Mouse (Mus musculus) limb, embryonic 10.5 days (tissue): Measurements from ENCODE around the gene Gemin2. TPM values are rescaled to one million over a fixed set of nuclear protein-coding genes. Genes with fewer than 3 reads are reported as not detected.
A peak's percentile ranks its signal among the peaks of the same experiment; 100 is the strongest.
"Not testable (repeated sequence)": the region's sequence is repeated elsewhere in the genome, so short reads cannot be mapped to it uniquely, and the experiment has no call there.

ENCODE experiments used
- DNase-seq: peaks from one replicate; pipeline ENCODE4 v3.0.0-alpha.2; 2017; ENCODE audit warnings: low spot score
- H3K27ac ChIP-seq: fragments of 300-500 bp; sonication (generic); 2 replicates; pipeline ENCODE4 v1.5.1; 2016; ENCODE audit warnings: mild to moderate bottlenecking
- H3K27me3 ChIP-seq: fragments of 300-500 bp; sonication (generic); 2 replicates; pipeline ENCODE4 v1.6.1; 2016; ENCODE audit warnings: low read depth, mild to moderate bottlenecking; ENCODE audit not compliant: poor library complexity, severe bottlenecking
- H3K36me3 ChIP-seq: fragments of 300-500 bp; sonication (generic); 2 replicates; pipeline ENCODE4 v1.6.1; 2016; ENCODE audit warnings: mild to moderate bottlenecking, moderate library complexity
- H3K4me1 ChIP-seq: fragments of 300-500 bp; sonication (generic); 2 replicates; pipeline ENCODE4 v1.6.1; 2016
- H3K4me3 ChIP-seq: fragments of 300-500 bp; sonication (generic); 2 replicates; pipeline ENCODE4 v1.5.1; 2016; ENCODE audit warnings: mild to moderate bottlenecking, moderate library complexity
- H3K9me3 ChIP-seq: fragments of 300-500 bp; sonication (generic); replicated peaks from 2 replicates; pipeline ENCODE4 v1.6.1; 2016; ENCODE audit warnings: mild to moderate bottlenecking
- WGBS: fragments of 180-500 bp; shearing (Covaris S2); methylation state at CpG from one replicate; pipeline ENCODE4 v1.1.7; 2016; 5-methylcytosine and 5-hydroxymethylcytosine counted together
- polyA plus RNA-seq: library from polyadenylated mRNA; unstranded; fragments of >200 nt; fragmentation: Nextera tagmentation; extraction: Ambion mirVana; gene quantifications from 2 replicates; pipeline ENCODE4 v1.2.1, GENCODE M21; 2016

The Gemin2 gene
- polyA plus RNA-seq, 1 experiment from 2014 or later, result 56.6 TPM

DNA sequence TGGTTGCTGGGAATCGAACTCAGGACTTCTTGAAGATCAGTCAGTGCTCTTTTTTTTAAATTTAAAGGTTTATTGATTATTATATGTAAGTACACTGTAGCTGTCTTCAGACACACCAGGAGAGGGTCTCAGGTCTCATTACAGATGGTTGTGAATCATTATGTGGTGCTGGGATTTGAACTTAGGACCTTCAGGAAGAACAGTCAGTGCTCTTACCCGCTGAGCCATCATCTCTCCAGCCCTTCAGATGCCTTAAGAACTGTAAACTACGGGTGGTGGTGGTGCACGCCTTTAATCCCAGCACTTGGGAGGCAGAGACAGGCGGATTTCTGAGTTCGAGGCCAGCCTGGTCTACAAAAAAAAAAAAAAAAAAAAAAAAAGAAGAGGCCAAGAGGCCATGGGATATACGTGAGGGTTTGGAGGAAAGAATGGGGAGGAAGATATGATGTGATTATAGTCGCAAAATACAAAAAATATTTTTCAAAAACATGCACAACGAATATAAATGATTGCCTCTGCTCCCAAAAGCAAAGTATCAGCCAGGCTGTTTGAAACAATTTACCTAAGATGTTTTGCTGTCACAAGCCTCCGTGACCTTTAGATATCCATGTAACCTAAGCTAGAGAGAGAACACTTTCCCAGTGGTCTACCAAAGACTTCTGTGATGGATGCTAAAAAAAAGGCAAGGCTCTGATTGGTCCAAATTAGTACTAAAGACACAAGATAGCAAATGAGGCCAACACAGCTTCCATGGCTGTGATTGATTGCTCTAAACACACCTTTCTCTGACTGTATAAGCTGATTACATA, 26.2 kb downstream of the Gemin2 start:
- WGBS, result 66% methylated on average over 10 of the region's 10 CpGs
- Histone ChIP-seq H3K36me3 (peaks cover 25% of the 10 kb centered on the region), H3K9me3 (no peaks in the 10 kb centered on the region), H3K4me3 (peak overlapping the region; percentile 38; the same call in 1 of the 2 replicates), H3K27ac (peak overlapping the region; percentile 96), H3K4me1 (peaks cover 4% of the 10 kb centered on the region; the same call in 1 of the 2 replicates), H3K27me3 (no peaks in the 10 kb centered on the region)
- DNase-seq, result no peak

DNA sequence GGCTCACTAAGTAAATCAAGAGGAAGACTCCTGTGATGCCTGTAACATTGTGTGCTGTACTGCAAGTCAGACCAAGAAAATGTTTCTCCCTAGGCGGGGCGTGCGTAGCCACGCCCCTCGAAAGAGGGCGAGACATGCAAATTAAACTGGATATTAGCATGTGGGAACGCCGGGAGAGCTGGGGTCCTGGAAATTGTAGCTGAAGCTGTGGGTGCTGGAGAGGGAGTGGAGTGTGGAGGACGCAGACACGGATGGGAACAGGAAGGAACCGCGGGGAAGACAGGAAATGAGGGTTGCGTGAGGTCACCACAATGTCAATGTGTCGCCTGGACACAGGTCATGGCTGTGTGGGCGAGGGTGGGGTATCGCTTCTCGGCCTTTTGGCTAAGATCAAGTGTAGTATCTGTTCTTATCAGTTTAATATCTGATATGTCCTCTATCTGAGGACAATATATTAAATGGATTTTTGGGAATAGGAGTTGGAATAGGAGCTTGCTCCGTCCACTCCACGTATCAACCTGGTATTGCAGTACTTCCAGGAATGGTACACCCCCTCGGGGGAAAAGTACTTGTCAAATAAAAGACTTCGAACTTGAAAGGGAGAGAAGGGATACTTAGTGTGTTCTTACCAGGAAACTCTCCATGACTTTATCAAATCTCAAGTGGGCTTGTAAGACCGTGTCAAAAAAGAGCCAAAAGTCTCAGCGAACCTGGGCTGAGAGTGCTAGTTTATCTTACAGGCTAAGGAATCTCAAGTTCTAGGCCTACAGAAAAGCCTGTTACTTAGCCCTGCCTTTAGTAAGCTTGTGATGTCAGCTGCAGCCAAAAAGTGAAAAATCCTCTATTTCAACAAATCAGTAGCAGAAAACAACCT, 27.0 kb downstream of the Gemin2 start:
- Histone ChIP-seq H3K4me1 (peaks cover 4% of the 10 kb centered on the region; the same call in 1 of the 2 replicates), H3K4me3 (peak overlapping the region; percentile 38), H3K9me3 (no peaks in the 10 kb centered on the region), H3K36me3 (peaks cover 34% of the 10 kb centered on the region), H3K27me3 (no peaks in the 10 kb centered on the region), H3K27ac (peak overlapping the region; percentile 96)
- peak; percentile 76 for DNase-seq
- 2% methylated on average over 23 of the region's 23 CpGs for WGBS

DNA sequence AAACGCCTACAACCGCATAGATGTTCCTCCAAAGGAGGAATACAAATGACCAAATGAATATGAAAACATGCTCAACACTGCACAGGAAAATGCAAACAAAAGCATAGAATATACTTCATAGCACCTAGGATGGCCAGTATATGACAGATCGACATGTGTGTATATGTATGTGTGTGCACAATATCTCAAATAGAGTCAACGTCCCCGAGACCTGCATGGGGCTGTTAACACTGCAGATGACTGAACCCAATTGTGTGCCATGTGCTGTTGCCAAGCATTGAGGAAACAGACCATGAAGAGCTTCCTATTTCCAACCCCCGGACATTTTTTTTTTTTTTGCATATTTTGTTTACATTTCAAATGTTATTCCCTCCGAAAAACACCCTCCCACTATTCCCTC, 27.7 kb downstream of the Gemin2 start:
- Histone ChIP-seq H3K27me3 (no peaks in the 10 kb centered on the region), H3K4me3 (no peak overlapping the region), H3K9me3 (no peaks in the 10 kb centered on the region), H3K4me1 (peaks cover 4% of the 10 kb centered on the region; the same call in 1 of the 2 replicates), H3K27ac (no peak overlapping the region), H3K36me3 (peaks cover 40% of the 10 kb centered on the region)
- 30% methylated on average over 7 of the region's 7 CpGs for WGBS
- DNase-seq, result no peak

DNA sequence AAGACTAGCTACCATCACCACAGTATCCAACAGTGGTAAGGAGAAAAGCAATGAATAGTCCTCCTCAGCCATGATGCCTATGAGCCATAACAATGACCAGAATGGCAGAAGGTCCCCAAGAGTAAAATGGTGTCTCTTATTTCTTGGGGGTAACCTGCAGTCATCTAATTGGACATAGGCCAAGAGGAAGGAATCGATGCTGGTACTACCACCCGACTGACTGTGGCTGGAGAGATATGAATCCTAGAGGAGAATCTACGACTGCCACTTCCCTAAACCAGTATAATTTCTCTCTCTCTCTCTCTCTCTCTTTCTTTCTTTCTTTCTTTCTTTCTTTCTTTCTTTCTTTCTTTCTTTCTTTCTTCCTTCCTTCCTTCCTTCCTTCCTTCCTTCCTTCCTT, 39.3 kb downstream of the Gemin2 start:
- Histone ChIP-seq H3K27ac (no peak overlapping the region), H3K4me1 (no peaks in the 10 kb centered on the region), H3K4me3 (no peak overlapping the region), H3K9me3 (no peaks in the 10 kb centered on the region), H3K36me3 (peaks cover 79% of the 10 kb centered on the region), H3K27me3 (no peaks in the 10 kb centered on the region)
- WGBS, result 93% methylated on average over 3 of the region's 3 CpGs
- no peak for DNase-seq

DNA sequence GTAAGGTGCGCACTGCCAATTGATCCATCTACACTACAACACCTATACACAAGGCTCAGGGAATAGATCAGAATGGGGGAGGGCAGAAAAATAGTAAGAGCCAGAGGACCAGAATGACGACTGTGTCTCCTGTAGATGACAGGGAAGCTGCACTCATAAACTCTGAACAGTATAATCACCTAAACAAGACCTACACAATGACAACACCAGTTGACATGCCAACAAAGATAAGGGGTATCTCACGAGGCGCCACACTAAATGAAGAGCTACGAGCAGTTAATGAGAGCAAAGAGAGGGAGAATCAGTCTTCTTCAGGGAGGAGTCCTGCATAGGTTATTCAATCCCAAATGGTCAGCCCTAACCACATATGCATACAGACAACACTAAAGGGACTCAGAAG, 40.0 kb downstream of the Gemin2 start:
- H3K4me3 ChIP-seq, result no peak overlapping the region
- DNase-seq, result no peak
- no peak overlapping the region for H3K27ac ChIP-seq
- peaks cover 79% of the 10 kb centered on the region for H3K36me3 ChIP-seq
- H3K27me3 ChIP-seq, result no peaks in the 10 kb centered on the region
- H3K4me1 ChIP-seq, result no peaks in the 10 kb centered on the region
- 90% methylated on average over 5 of the region's 5 CpGs for WGBS
- H3K9me3 ChIP-seq, result no peaks in the 10 kb centered on the region

DNA sequence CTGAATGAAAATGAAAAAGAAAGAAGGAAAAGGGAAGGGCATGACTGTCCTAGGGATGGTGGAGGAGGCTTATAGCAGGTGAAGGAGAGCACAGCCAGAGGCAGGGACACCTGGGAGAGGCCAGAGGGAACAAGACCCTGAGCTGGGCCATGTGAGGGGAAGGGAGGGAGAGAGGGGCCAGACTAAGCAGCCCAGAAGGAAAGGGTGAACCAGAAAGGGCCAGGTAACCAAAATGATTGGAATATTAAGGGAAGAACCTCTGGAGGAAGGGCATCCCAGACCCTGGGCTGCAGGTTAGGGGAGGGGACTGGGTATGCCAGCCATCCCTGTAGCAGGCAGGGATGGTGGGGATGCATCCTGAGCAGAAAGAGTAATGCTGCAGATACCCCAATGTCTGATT, 40.8 kb downstream of the Gemin2 start:
- no peaks in the 10 kb centered on the region for H3K27me3 ChIP-seq
- H3K27ac ChIP-seq, result no peak overlapping the region
- peaks cover 79% of the 10 kb centered on the region for H3K36me3 ChIP-seq
- no peak for DNase-seq
- no peak overlapping the region for H3K4me3 ChIP-seq
- no peaks in the 10 kb centered on the region for H3K4me1 ChIP-seq
- no peaks in the 10 kb centered on the region for H3K9me3 ChIP-seq

DNA sequence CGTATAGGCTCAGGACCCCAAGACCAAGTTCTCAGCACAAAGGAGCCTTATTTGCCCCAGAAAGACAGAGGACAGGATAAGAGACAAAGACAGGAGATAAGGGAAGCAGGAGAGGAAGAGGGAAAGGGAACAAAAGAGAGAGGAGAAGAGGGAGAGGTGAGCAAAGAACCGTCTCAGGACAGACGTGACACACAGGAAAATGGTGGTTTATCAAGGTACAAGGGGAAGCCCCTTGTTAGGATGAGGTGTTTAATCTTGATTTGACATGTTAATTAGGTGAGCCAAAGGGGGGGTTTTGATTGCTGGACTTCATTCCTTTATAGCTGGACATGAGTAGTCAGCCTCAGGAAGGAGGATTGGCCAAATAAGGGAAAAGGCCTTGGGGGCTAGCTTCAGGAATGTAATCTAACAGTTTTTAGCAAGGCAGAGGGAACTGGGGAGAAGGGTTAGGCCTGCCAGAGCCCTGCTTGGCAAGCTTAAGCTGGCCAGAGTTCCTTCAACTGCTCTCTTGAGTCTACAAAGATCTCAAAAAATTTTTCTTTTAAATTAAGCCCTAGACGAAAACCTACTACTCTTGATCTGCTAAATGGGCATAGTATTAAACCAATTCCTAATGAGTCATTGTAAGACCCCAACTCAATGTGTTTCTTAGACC, 42.1 kb downstream of the Gemin2 start:
- peaks cover 10% of the 10 kb centered on the region for H3K4me1 ChIP-seq
- H3K9me3 ChIP-seq, result no peaks in the 10 kb centered on the region
- no peak for DNase-seq
- no peaks in the 10 kb centered on the region for H3K27me3 ChIP-seq
- no peak overlapping the region for H3K27ac ChIP-seq
- no peak overlapping the region for H3K4me3 ChIP-seq
- 85% methylated on average over 4 of the region's 4 CpGs for WGBS
- H3K36me3 ChIP-seq, result peaks cover 72% of the 10 kb centered on the region

DNA sequence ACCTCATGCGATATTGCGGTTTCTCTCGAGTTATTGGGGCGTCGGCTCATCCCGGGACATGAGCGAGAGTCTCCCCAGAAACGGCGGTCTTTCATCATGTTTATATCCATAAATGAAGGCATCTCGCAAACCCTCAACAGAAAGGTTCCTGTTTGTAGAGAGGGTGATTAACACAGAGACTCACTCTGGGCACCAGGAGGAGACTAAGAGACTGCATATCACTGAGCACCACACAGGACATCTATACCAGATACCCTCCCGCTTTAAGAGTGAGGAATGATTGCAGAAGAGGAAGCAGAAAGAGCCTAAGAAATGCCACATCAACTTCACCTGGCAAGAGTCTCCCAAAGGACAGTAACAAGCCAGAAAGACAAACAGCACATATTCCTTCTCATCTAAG, 43.0 kb downstream of the Gemin2 start:
- H3K4me3 ChIP-seq, result no peak overlapping the region
- H3K9me3 ChIP-seq, result no peaks in the 10 kb centered on the region
- DNase-seq, result no peak
- WGBS, result 98% methylated on average over 11 of the region's 11 CpGs
- peaks cover 70% of the 10 kb centered on the region for H3K36me3 ChIP-seq
- peaks cover 13% of the 10 kb centered on the region for H3K4me1 ChIP-seq
- no peaks in the 10 kb centered on the region for H3K27me3 ChIP-seq
- no peak overlapping the region for H3K27ac ChIP-seq

DNA sequence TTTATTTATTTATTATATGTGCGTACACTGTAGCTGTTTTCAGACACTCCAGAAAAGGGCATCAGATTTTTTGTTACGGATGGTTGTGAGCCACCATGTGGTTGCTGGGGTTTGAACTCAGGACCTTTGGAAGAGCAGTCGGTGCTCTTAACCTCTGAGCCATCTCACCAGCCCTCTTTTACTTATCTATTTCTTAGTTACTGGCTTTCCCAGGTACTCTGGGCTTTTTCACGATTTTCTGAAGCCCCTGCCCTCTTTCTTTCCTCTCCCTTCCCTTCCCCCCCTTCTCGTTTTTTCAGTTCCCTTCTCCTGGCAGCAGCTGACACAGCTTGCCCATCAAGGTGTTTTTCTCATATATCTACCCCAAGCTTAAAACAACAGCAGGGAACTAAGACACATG, 45.0 kb downstream of the Gemin2 start:
- not testable (repeated sequence) for H3K9me3 ChIP-seq, DNase-seq, H3K4me3 ChIP-seq, H3K27ac ChIP-seq, H3K27me3 ChIP-seq
- WGBS, result 88% methylated on average over 5 of the region's 5 CpGs
- peaks cover 56% of the 10 kb centered on the region for H3K36me3 ChIP-seq
- H3K4me1 ChIP-seq, result peaks cover 15% of the 10 kb centered on the region

DNA sequence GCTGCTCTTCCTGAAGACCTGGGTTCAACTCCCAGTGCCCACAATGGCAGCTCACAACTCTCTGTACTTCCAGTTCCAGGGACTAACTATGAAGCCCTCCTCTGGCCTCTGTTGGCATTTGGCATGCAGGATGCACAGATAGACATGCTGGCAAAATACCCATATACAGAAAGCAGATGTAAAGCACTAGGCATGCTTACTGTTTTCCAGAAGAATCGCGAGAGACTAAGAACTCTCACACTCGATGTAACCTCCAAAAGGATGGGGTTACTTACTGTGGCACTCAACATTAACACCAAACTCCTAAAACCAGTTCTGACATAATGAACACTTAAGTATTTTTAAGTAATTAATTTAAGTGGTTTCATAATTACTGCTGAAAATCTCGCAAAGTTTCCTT, 47.1 kb downstream of the Gemin2 start:
- DNase-seq, result no peak
- Histone ChIP-seq H3K4me3 (peak overlapping the region; percentile 87), H3K27ac (peak overlapping the region; percentile 97), H3K4me1 (peaks cover 15% of the 10 kb centered on the region), H3K36me3 (peaks cover 40% of the 10 kb centered on the region), H3K27me3 (no peaks in the 10 kb centered on the region), H3K9me3 (no peaks in the 10 kb centered on the region)
- WGBS, result 71% methylated on average over 4 of the region's 4 CpGs

DNA sequence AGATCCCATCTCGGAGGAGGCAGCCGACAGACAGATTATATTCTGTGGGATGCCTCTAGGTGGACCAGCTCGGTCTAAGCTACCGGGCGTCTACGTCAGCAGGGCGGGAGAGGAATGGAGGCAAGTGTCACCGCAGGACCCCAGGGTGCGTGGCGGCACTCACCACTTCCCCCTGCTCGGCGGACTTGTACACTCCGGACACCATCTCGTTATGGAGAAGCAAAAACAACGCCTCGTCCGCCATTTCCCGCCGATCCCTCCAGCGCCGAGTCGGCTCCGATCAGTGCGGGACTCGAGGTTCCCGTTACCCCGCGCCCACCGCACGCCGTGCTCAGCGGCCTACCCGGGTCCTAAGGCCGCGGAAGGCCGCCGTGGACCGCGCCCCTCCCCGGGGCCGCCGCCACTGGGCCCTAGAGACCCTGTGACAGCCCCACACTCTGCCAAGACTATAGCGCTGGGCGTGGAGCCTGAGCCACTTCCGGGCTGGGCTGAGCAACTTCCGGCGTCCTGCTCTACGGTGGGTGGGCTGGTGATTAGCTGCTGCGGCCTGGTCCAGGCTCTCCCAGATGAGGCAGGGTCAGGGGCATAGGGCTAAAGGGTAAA, 47.9 kb downstream of the Gemin2 start, which contains the start of gene Trappc6b:
Trappc6b (minus strand) TSS at position 480 of the 603 bp plus-strand sequence.
- Histone ChIP-seq H3K9me3 (no peaks in the 10 kb centered on the region), H3K4me3 (peak within 1 kb of the TSS; percentile 87), H3K27ac (peak within 1 kb of the TSS; percentile 97), H3K27me3 (no peaks in the 10 kb centered on the region), H3K36me3 (peaks cover 32% of the 10 kb centered on the region), H3K4me1 (peaks cover 18% of the 10 kb centered on the region)
- under 1% methylated on average over 49 of the region's 49 CpGs for WGBS
- peak; percentile 90 for DNase-seq

DNA sequence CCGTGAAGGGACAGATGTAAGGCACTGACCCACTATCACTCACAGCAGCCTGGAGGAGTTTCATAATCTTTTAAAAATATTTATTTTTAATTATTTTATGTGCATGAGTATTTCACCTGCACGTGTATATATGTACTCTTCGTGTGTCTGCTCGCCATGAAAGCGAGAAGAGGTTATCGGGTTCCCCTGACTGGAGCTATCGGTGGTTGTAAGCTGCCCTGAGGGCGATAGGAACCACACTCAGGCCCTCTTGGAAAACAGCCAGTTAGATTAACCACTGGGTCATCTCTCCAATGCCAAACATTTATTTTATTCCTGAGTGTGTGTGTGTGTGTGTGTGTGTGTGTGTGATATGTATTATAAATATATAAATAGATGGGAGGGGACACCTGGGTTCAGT, 51.6 kb downstream of the Gemin2 start:
- no peak overlapping the region for H3K27ac ChIP-seq
- WGBS, result 82% methylated on average over 8 of the region's 8 CpGs
- H3K9me3 ChIP-seq, result no peaks in the 10 kb centered on the region
- H3K4me1 ChIP-seq, result peaks cover 19% of the 10 kb centered on the region
- H3K4me3 ChIP-seq, result no peak overlapping the region
- DNase-seq, result no peak
- peaks cover 20% of the 10 kb centered on the region for H3K36me3 ChIP-seq
- H3K27me3 ChIP-seq, result no peaks in the 10 kb centered on the region
